Mouse (Mus musculus) liver, embryonic 16.5 days (tissue): ENCODE results near the gene Kcna4. TPM values are rescaled to one million over a fixed set of nuclear protein-coding genes. Genes with fewer than 3 reads are reported as not detected.

Experiments used
- ATAC-seq: fragments of 200-750 bp; cut with Nextera tagmentation; 2 replicates; pipeline ENCODE4 v1.8.0; 2017; ENCODE audit warnings: low read depth, mild to moderate bottlenecking, moderate number of reproducible peaks, moderate library complexity
- H3K27ac ChIP-seq: fragments of 300-500 bp; sonication (generic); 2 replicates; pipeline ENCODE4 v1.5.1; 2014; ENCODE audit warnings: mild to moderate bottlenecking, low read length
- H3K27me3 ChIP-seq: fragments of 300-500 bp; sonication (generic); 2 replicates; pipeline ENCODE4 v1.6.1; 2014; ENCODE audit warnings: low read depth, low read length, mixed read lengths; ENCODE audit not compliant: control insufficient read depth, insufficient read depth
- H3K36me3 ChIP-seq: fragments of 300-500 bp; sonication (generic); 2 replicates; pipeline ENCODE4 v1.6.1; 2014; ENCODE audit warnings: mild to moderate bottlenecking; ENCODE audit not compliant: control insufficient read depth, insufficient read depth
- H3K4me1 ChIP-seq: fragments of 300-500 bp; sonication (generic); 2 replicates; pipeline ENCODE4 v1.6.1; 2014; ENCODE audit warnings: low read depth, low read length, mixed read lengths; ENCODE audit not compliant: control insufficient read depth
- H3K4me2 ChIP-seq: fragments of 300-500 bp; sonication (generic); 2 replicates; pipeline ENCODE4 v1.6.1; 2014; ENCODE audit warnings: low read depth, low read length, mixed read lengths
- H3K4me3 ChIP-seq: fragments of 300-500 bp; sonication (generic); 2 replicates; pipeline ENCODE4 v1.5.1; 2014; ENCODE audit warnings: low read depth, mild to moderate bottlenecking, low read length
- H3K9ac ChIP-seq: fragments of 300-500 bp; sonication (generic); 2 replicates; pipeline ENCODE4 v1.6.1; 2014; ENCODE audit warnings: low read depth, low read length
- H3K9me3 ChIP-seq: fragments of 300-500 bp; sonication (generic); replicated peaks from 2 replicates; pipeline ENCODE4 v1.6.1; 2016; ENCODE audit warnings: low read length; ENCODE audit not compliant: control insufficient read depth
- WGBS: fragments of 180-500 bp; shearing (Covaris S2); extraction: QIAGEN DNeasy Blood & Tissue Kit; methylation state at CpG from one replicate; pipeline ENCODE4 v1.1.7; 2014; ENCODE audit not compliant: insufficient replicate concordance; 5-methylcytosine and 5-hydroxymethylcytosine counted together
- polyA plus RNA-seq: library from polyadenylated mRNA; unstranded; fragments of >200 nt; fragmentation: Nextera tagmentation; extraction: Ambion mirVana; gene quantifications from 2 replicates; pipeline ENCODE4 v1.2.1, GENCODE M21; 2015

The Kcna4 gene
- 0.09 TPM in 2 replicates for polyA plus RNA-seq

DNA sequence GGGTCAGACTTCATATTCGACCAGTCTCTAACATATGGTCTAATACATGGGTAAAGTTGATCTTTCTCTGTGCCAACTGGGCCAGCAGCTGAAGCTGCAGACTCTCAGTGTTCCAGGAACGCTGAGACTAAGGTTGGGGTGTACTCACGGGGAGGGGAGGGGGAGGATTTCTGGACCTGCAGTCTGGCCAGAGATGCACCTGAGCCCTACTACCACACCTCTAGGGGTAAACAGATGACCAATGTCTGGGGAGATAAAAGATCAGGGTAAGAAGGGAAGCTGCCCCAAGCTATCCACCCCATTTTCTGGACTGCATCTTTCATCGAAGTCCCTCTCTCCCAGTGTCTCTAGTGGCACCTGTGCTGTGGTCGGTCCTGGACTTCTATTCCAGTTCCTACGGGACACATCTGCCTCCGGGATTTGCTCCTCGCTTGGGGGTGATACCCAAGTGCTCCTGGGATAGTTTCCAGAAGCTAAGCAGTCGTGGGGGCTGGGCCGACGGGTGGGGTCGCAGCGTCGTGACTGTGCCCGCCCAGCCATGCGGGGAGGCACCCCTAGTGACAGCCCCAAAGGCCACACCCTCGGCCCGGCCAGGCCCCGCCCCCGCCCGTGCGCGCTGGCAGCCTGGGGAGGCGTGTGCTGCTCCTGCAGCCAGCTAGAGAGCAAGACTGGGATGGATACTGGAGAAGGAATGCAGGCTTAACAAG, at the start of gene Kcna4:
Gene Kcna4 (plus strand): TSS at position 650 of the 707 bp plus-strand sequence.
- 4% methylated on average over 24 of the region's 24 CpGs for WGBS

DNA sequence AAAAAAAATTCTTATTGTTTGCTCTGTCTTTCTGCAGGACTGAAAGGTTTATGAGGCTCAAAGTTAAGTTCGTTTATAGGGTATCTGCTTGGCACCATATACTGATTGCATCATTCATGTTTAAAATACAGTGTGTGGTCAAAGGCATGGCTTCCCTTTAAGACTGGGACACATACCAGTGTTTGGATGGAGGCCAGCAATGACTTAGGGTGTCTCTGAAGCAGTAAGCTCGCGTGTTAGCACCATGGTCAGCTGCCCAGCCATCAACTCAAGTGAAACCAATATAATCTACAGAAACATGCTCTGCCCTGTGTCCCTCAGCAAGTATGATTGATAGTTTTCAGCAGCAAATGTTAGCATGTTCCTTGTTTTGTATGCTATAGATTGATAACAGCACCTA, 32.3 kb upstream of the Kcna4 start:
- Histone ChIP-seq H3K27me3 (no peaks in the 10 kb centered on the region), H3K4me1 (no peaks in the 10 kb centered on the region), H3K9me3 (no peaks in the 10 kb centered on the region), H3K9ac (no peak overlapping the region), H3K4me2 (no peak overlapping the region), H3K4me3 (no peak overlapping the region), H3K36me3 (no peaks in the 10 kb centered on the region), H3K27ac (no peak overlapping the region)
- ATAC-seq: no peak
- 58% methylated on average over 3 of the region's 3 CpGs for WGBS

More for the DNA sequence above, at the start of gene Kcna4:
- H3K27me3 ChIP-seq: peaks cover 6% of the 10 kb centered on the region
- H3K9ac ChIP-seq: no peak within 1 kb of the TSS
- H3K36me3 ChIP-seq: no peaks in the 10 kb centered on the region
- H3K9me3 ChIP-seq: no peaks in the 10 kb centered on the region
- no peak within 1 kb of the TSS for H3K27ac ChIP-seq
- H3K4me1 ChIP-seq: no peaks in the 10 kb centered on the region
- H3K4me2 ChIP-seq: peak within 1 kb of the TSS; percentile 17
- no peak within 1 kb of the TSS for H3K4me3 ChIP-seq
- ATAC-seq: peak; percentile 39; the same call in 1 of the 2 replicates

DNA sequence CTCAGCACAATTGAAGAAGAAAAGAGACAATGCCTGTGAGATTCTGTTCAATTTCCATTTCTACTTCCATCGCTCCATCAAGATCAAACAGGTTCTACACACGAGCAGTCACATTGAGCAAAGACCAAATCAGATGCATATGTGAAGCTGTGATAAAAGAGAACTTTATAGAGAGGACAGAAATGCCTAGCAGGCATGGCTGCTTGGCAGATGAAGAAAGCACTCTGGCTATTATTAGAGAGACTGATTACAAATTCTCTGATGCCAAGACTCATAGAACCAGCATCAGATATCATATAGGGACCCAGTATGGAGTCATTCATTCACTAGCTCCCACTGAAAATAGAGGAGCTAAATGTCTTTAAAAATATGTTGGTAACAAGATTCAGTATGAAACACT, 24.2 kb upstream of the Kcna4 start:
- H3K9ac ChIP-seq: no peak overlapping the region
- 43% methylated on average over 2 of the region's 2 CpGs for WGBS
- no peak overlapping the region for H3K27ac ChIP-seq
- no peaks in the 10 kb centered on the region for H3K27me3 ChIP-seq
- ATAC-seq: no peak
- no peaks in the 10 kb centered on the region for H3K36me3 ChIP-seq
- H3K4me3 ChIP-seq: no peak overlapping the region
- no peaks in the 10 kb centered on the region for H3K4me1 ChIP-seq
- H3K9me3 ChIP-seq: no peaks in the 10 kb centered on the region
- H3K4me2 ChIP-seq: no peak overlapping the region

DNA sequence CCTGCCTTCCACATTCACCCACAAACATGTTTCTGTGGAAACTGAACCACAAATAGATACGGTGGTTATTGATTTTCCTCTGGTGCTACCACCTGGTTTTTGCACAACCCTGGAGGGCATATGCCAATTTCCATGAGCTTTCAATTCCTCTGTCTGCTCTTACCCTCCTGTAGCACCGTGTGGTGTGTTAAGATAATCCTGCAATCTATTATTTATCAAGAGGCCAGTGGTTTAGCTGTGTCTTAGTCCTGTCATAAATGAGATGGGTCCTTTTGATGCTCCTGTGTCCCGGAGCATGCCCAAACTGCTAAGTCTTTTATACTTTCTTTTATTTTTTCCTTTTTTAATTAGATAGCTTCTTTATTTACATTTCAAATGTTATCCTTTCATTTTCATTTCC, 20.4 kb upstream of the Kcna4 start:
- WGBS: 62% methylated on average over 3 of the region's 3 CpGs
- no peak overlapping the region for H3K27ac ChIP-seq
- H3K27me3 ChIP-seq: no peaks in the 10 kb centered on the region
- no peak for ATAC-seq
- H3K4me2 ChIP-seq: no peak overlapping the region
- H3K4me1 ChIP-seq: no peaks in the 10 kb centered on the region
- no peaks in the 10 kb centered on the region for H3K9me3 ChIP-seq
- no peak overlapping the region for H3K9ac ChIP-seq
- no peak overlapping the region for H3K4me3 ChIP-seq
- no peaks in the 10 kb centered on the region for H3K36me3 ChIP-seq

DNA sequence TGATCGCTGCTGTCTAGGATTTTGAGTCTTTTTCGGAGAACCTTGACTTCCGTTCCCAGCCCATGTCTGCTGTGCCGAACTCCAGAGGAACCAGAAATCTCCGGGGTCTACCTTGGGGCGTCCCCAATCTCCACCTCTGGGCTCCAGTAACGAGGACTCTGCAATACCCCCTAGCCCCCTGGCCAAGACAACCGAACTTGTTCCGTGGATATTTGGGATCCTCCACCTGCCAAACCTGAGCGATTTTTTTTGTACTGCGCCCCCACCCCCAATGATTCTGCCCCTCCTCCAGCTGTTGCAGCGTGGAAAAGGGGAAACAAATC, 219 bp downstream of the Kcna4 start:
- no peak overlapping the region for H3K27ac ChIP-seq
- H3K9me3 ChIP-seq: no peaks in the 10 kb centered on the region; the same call in 1 of the 2 replicates
- H3K36me3 ChIP-seq: no peaks in the 10 kb centered on the region
- peaks cover 6% of the 10 kb centered on the region for H3K27me3 ChIP-seq
- ATAC-seq: no peak
- no peaks in the 10 kb centered on the region for H3K4me1 ChIP-seq
- peak overlapping the region; percentile 17 for H3K4me2 ChIP-seq
- H3K9ac ChIP-seq: no peak overlapping the region
- no peak overlapping the region for H3K4me3 ChIP-seq
- under 1% methylated on average over 12 of the region's 12 CpGs for WGBS

DNA sequence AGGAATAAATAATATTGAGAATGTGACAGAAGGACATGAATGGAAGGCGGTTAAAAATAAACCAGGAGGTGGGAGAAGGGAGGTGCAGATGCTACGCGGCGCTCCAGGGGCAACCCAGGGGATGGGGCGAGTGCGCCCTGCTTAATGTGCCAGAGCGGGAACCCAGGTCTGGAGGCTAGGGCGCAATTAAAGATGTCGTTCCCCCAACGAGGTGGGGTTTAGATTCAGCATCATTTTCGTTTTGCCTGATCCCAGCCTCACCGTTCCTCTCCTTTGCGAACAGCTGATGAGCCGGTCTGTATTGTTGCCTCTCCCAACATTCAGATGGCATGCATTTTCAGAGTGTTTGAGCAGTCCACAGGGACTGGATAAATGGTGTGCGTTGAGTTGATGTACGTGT, 703 bp downstream of the Kcna4 start:
- ATAC-seq: no peak
- no peak overlapping the region for H3K9ac ChIP-seq
- no peaks in the 10 kb centered on the region for H3K36me3 ChIP-seq
- H3K27me3 ChIP-seq: peaks cover 6% of the 10 kb centered on the region
- 5% methylated on average over 16 of the region's 16 CpGs for WGBS
- H3K4me2 ChIP-seq: no peak overlapping the region
- no peak overlapping the region for H3K4me3 ChIP-seq
- no peak overlapping the region for H3K27ac ChIP-seq
- H3K4me1 ChIP-seq: no peaks in the 10 kb centered on the region
- H3K9me3 ChIP-seq: no peaks in the 10 kb centered on the region; the same call in 1 of the 2 replicates

DNA sequence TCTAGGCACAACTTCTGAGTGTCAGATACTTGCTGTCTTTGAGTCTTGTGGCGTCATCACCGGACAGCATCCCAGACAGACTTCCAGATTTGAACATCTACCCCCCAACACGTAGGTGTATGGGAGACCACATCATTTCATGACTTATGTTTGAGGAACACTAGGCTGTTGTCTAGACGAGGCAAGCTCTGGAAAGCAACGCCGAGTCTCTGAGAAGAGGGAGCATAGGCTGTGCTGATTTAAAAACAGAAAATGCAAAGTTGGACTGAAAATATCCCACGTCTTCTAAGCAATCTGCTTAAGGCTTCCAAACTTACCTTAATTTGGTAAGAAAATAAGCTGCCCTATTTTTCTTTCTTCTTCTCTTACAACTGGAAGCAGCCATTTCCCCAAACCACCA, 4.1 kb downstream of the Kcna4 start:
- no peak overlapping the region for H3K9ac ChIP-seq
- ATAC-seq: no peak
- 72% methylated on average over 7 of the region's 7 CpGs for WGBS
- H3K4me1 ChIP-seq: no peaks in the 10 kb centered on the region
- H3K9me3 ChIP-seq: no peaks in the 10 kb centered on the region; the same call in 1 of the 2 replicates
- H3K27ac ChIP-seq: no peak overlapping the region
- H3K36me3 ChIP-seq: no peaks in the 10 kb centered on the region
- peaks cover 6% of the 10 kb centered on the region for H3K27me3 ChIP-seq
- no peak overlapping the region for H3K4me2 ChIP-seq
- no peak overlapping the region for H3K4me3 ChIP-seq

DNA sequence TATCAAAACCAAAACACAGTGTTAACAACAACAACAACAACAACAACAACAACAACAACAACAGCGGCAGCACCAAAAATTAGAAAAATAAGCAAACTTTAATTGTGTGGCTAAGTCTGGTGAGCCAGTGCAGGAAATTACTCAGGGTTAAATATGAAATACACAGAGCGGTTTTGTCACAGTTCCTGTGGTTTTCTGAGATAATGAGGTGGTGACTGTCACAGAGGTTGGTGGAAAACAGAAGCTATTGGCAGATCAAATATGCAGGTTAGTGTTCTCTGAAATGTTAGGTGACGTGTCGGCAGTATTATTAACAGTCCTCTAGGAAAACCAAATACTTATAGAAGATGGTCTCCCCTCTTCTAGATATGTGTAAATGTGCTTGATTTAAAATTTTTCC, 11.4 kb downstream of the Kcna4 start:
- H3K4me1 ChIP-seq: no peaks in the 10 kb centered on the region
- no peaks in the 10 kb centered on the region for H3K36me3 ChIP-seq
- ATAC-seq: no peak
- H3K9me3 ChIP-seq: no peaks in the 10 kb centered on the region
- WGBS: 61% methylated on average over 4 of the region's 4 CpGs
- H3K27ac ChIP-seq: no peak overlapping the region
- H3K9ac ChIP-seq: no peak overlapping the region
- no peak overlapping the region for H3K4me3 ChIP-seq
- no peaks in the 10 kb centered on the region for H3K27me3 ChIP-seq
- H3K4me2 ChIP-seq: no peak overlapping the region

DNA sequence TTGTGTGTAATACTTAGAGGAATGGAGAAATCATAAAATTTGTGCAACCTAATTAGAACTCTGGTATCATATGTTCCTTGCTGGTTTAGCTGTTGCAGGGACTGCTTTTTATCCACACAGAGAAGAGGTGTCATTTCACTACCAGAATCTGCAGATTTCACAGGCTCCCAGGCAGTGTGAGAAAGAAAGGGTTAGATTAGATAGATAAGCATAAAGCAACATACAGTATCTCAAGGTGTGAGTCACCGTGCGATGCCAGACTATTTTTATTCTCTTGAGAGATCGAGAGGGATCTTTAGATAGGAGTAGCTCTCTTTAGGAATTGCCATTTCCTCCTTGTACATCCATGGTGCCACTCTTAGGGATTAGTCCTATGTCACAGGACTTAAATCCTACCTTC, 14.3 kb downstream of the Kcna4 start:
- Histone ChIP-seq H3K4me1 (no peaks in the 10 kb centered on the region), H3K27me3 (no peaks in the 10 kb centered on the region), H3K4me2 (no peak overlapping the region), H3K36me3 (no peaks in the 10 kb centered on the region), H3K9ac (no peak overlapping the region), H3K4me3 (no peak overlapping the region), H3K27ac (no peak overlapping the region), H3K9me3 (no peaks in the 10 kb centered on the region)
- ATAC-seq: no peak
- 44% methylated on average over 3 of the region's 3 CpGs for WGBS
